Mouse (Mus musculus) gastrocnemius, adult 2 months (tissue): ENCODE measurements around the gene Gm20388. TPM values are rescaled to one million over a fixed set of nuclear protein-coding genes. Genes with fewer than 3 reads are reported as not detected.

Experiments used
- DNase-seq: peaks from one replicate; pipeline ENCODE4 v3.0.0; 2022
- H3K27ac ChIP-seq: fragments of 200-600 bp; 2 replicates; pipeline ENCODE4 v1.8.1; 2022; ENCODE audit warnings: mild to moderate bottlenecking
- H3K4me3 ChIP-seq: fragments of 200-600 bp; 2 replicates; pipeline ENCODE4 v1.8.1; 2022; ENCODE audit warnings: mild to moderate bottlenecking, moderate library complexity
- CTCF ChIP-seq: fragments of 200-600 bp; IDR thresholded peaks from 2 replicates; pipeline ENCODE4 v1.8.1; 2022; ENCODE audit warnings: antibody characterized with exemption, mild to moderate bottlenecking, moderate library complexity
- intact Hi-C: fragments of 180-260 bp; cut with DNase I; formaldehyde crosslinking; loops from one replicate; pipeline ENCODE4 v1.15.1; 2025
- total RNA-seq, 2 experiments: library from RNA; stranded (reverse); gene quantifications; 2 replicates each; pipeline ENCODE4 v1.2.3; 2021

Gene Gm20388
- total RNA-seq, 2 experiments from 2014 or later: 6.1 to 15.0 TPM

- H3K27ac ChIP-seq: no peak overlapping the region
- intact Hi-C loops: no loop called here
- no peak overlapping the region for H3K4me3 ChIP-seq
- no peak for TF ChIP-seq CTCF
- no peak for DNase-seq
These were observed 552.0 kb downstream of the Gm20388 start for GRCm38 (mm10) chr8:120462611-120463010.

- no peak overlapping the region for H3K4me3 ChIP-seq
- H3K27ac ChIP-seq: no peak overlapping the region
- DNase-seq: no peak
- intact Hi-C loops: no loop called here
- no peak for TF ChIP-seq CTCF
These were observed 553.4 kb downstream of the Gm20388 start for GRCm38 (mm10) chr8:120463918-120464584.

- no peak for DNase-seq
- intact Hi-C loops: no loop called here
- TF ChIP-seq CTCF: no peak
- no peak overlapping the region for H3K27ac ChIP-seq
- no peak overlapping the region for H3K4me3 ChIP-seq
These were observed 553.9 kb downstream of the Gm20388 start for GRCm38 (mm10) chr8:120464585-120464937.

GRCm38 (mm10) chr8:120465710-120466109 lies 555.1 kb downstream of the Gm20388 start:
- DNase-seq: peak; percentile 63
- Histone ChIP-seq H3K4me3 (no peak overlapping the region), H3K27ac (peak overlapping the region; percentile 12; the same call in 1 of the 2 replicates)
- peak; percentile 11; the same call in 1 of the 2 replicates for TF ChIP-seq CTCF
- intact Hi-C loops: no loop called here

GRCm38 (mm10) chr8:120466266-120466665 lies 555.6 kb downstream of the Gm20388 start:
- TF ChIP-seq CTCF: no peak
- no peak for DNase-seq
- intact Hi-C loops: no loop called here
- H3K4me3 ChIP-seq: no peak overlapping the region
- no peak overlapping the region for H3K27ac ChIP-seq

- Histone ChIP-seq H3K27ac (no peak overlapping the region), H3K4me3 (no peak overlapping the region)
- DNase-seq: no peak
- intact Hi-C loops: no loop called here
- no peak for TF ChIP-seq CTCF
These were observed 557.0 kb downstream of the Gm20388 start for GRCm38 (mm10) chr8:120467598-120467997.

- intact Hi-C loops: no loop called here
- H3K27ac ChIP-seq: no peak overlapping the region
- TF ChIP-seq CTCF: no peak
- no peak for DNase-seq
- H3K4me3 ChIP-seq: no peak overlapping the region
These were observed 559.5 kb downstream of the Gm20388 start for GRCm38 (mm10) chr8:120470170-120470569.

GRCm38 (mm10) chr8:120471166-120471565 lies 560.5 kb downstream of the Gm20388 start:
- intact Hi-C loops: no loop called here
- DNase-seq: peak; percentile 70
- no peak overlapping the region for H3K27ac ChIP-seq
- peak; percentile 67 for TF ChIP-seq CTCF
- no peak overlapping the region for H3K4me3 ChIP-seq

GRCm38 (mm10) chr8:120471752-120472151 lies 561.1 kb downstream of the Gm20388 start:
- H3K27ac ChIP-seq: no peak overlapping the region
- intact Hi-C loops: no loop called here
- TF ChIP-seq CTCF: no peak
- H3K4me3 ChIP-seq: no peak overlapping the region
- no peak for DNase-seq

GRCm38 (mm10) chr8:120472230-120472629 lies 561.6 kb downstream of the Gm20388 start:
- no peak for DNase-seq
- TF ChIP-seq CTCF: no peak
- intact Hi-C loops: no loop called here
- Histone ChIP-seq H3K27ac (no peak overlapping the region), H3K4me3 (no peak overlapping the region)

GRCm38 (mm10) chr8:120473729-120474364 lies 563.2 kb downstream of the Gm20388 start:
- Histone ChIP-seq H3K27ac (peak overlapping the region; percentile 12; the same call in 1 of the 2 replicates), H3K4me3 (no peak overlapping the region)
- TF ChIP-seq CTCF: no peak
- intact Hi-C loops: no loop called here
- DNase-seq: peak; percentile 53

GRCm38 (mm10) chr8:120474496-120475235 lies 564.0 kb downstream of the Gm20388 start:
- no peak overlapping the region for H3K4me3 ChIP-seq
- intact Hi-C loops: no loop called here
- no peak for DNase-seq
- H3K27ac ChIP-seq: peak overlapping the region; percentile 50; the same call in 1 of the 2 replicates
- TF ChIP-seq CTCF: no peak

- DNase-seq: no peak
- no peak for TF ChIP-seq CTCF
- intact Hi-C loops: no loop called here
- H3K4me3 ChIP-seq: no peak overlapping the region
- peak overlapping the region; percentile 8 for H3K27ac ChIP-seq
These were observed 565.0 kb downstream of the Gm20388 start for GRCm38 (mm10) chr8:120475462-120476201.
